Mouse (Mus musculus): Measurements from ENCODE around the gene Zfp385b. TPM values are rescaled to one million over a fixed set of nuclear protein-coding genes. Genes with fewer than 3 reads are reported as not detected.

Zfp385b gene
- polyA plus RNA-seq, 1 experiment, result 0.28 TPM

- H3K27me3 ChIP-seq (ENCODE audit: control insufficient read depth, insufficient read depth, insufficient read length), result no peaks in the 10 kb centered on the region
- no peaks in the 10 kb centered on the region for H3K36me3 ChIP-seq (ENCODE audit: control insufficient read depth, insufficient read depth)
- H3K79me2 ChIP-seq (ENCODE audit: control insufficient read depth, insufficient read depth), result no peaks in the 10 kb centered on the region
- H3ac ChIP-seq (ENCODE audit: control insufficient read depth, insufficient read length), result no peak overlapping the region
- H3K4me2 ChIP-seq (ENCODE audit: low read depth), result no peak overlapping the region
- no peak for TF ChIP-seq USF1 (IDR thresholded peaks at IDR 0.05; ENCODE audit: low read depth)
- TF ChIP-seq E2F4 (IDR thresholded peaks at IDR 0.05; ENCODE audit: insufficient read depth), result no peak
- TF ChIP-seq REST (IDR thresholded peaks at IDR 0.05; ENCODE audit: insufficient read depth, insufficient read length), result no peak
- TF ChIP-seq TCF12 (IDR thresholded peaks at IDR 0.05; ENCODE audit: insufficient read depth, poor library complexity, severe bottlenecking), result no peak
- H3K4me3 ChIP-seq, result no peak overlapping the region
These were observed 440.1 kb downstream of the Zfp385b start for GRCm38 (mm10) chr2:77379332-77379731.

GRCm38 (mm10) chr2:77376823-77377222 is 442.6 kb downstream of the Zfp385b start:
- Histone ChIP-seq H3K36me3 (ENCODE audit: control insufficient read depth, insufficient read depth) (no peaks in the 10 kb centered on the region), H3K4me2 (ENCODE audit: low read depth) (peak overlapping the region; percentile 44), H3K4me3 (no peak overlapping the region), H3K27me3 (ENCODE audit: control insufficient read depth, insufficient read depth, insufficient read length) (no peaks in the 10 kb centered on the region), H3K79me2 (ENCODE audit: control insufficient read depth, insufficient read depth) (no peaks in the 10 kb centered on the region), H3ac (ENCODE audit: control insufficient read depth, insufficient read length) (no peak overlapping the region)
- TF ChIP-seq TCF3 (IDR thresholded peaks at IDR 0.05; ENCODE audit: insufficient read length, low read depth) (peak; percentile 77), POLR2A (IDR thresholded peaks at IDR 0.05; ENCODE audit: insufficient read length, low read depth) (no peak), MYOG (IDR thresholded peaks at IDR 0.05; ENCODE audit: control insufficient read depth in 1 of 3, insufficient read depth in 1 of 3, insufficient read length in 2 of 3, low read depth in 2 of 3) (peak; percentile 84 to 99 (median 96)), REST (IDR thresholded peaks at IDR 0.05; ENCODE audit: insufficient read depth, insufficient read length) (no peak), SRF (IDR thresholded peaks at IDR 0.05; ENCODE audit: control insufficient read depth, insufficient read length, low read depth) (peak; percentile 4), MYOD1 (IDR thresholded peaks at IDR 0.05; ENCODE audit: control insufficient read depth in 1 of 3, insufficient read length in 2 of 3, low read depth in 2 of 3) (peak; percentile 57 to 95 (median 83)), E2F4 (IDR thresholded peaks at IDR 0.05; ENCODE audit: insufficient read depth) (no peak), TCF12 (IDR thresholded peaks at IDR 0.05; ENCODE audit: insufficient read depth, poor library complexity, severe bottlenecking) (peak; percentile 71)

- no peaks in the 10 kb centered on the region for H3K27me3 ChIP-seq (ENCODE audit: control insufficient read depth, insufficient read depth, insufficient read length)
- H3K4me3 ChIP-seq, result no peak overlapping the region
- H3K4me2 ChIP-seq (ENCODE audit: low read depth), result no peak overlapping the region
- H3ac ChIP-seq (ENCODE audit: control insufficient read depth, insufficient read length), result no peak overlapping the region
- TF ChIP-seq POLR2AphosphoS2 (IDR thresholded peaks at IDR 0.05; ENCODE audit: insufficient read length, low read depth), result no peak
- no peak for TF ChIP-seq REST (IDR thresholded peaks at IDR 0.05; ENCODE audit: insufficient read depth, insufficient read length)
- TF ChIP-seq TCF12 (IDR thresholded peaks at IDR 0.05; ENCODE audit: insufficient read depth, poor library complexity, severe bottlenecking), result no peak
- TF ChIP-seq MYOD1 (IDR thresholded peaks at IDR 0.05; ENCODE audit: control insufficient read depth in 1 of 3, insufficient read length in 2 of 3, low read depth in 2 of 3), result no peak
- no peak for TF ChIP-seq POLR2A (IDR thresholded peaks at IDR 0.05; ENCODE audit: insufficient read length, low read depth)
- TF ChIP-seq USF1 (IDR thresholded peaks at IDR 0.05; ENCODE audit: low read depth), result no peak
- H3K79me2 ChIP-seq (ENCODE audit: control insufficient read depth, insufficient read depth), result no peaks in the 10 kb centered on the region
- no peaks in the 10 kb centered on the region for H3K36me3 ChIP-seq (ENCODE audit: control insufficient read depth, insufficient read depth)
These were observed 444.3 kb downstream of the Zfp385b start for GRCm38 (mm10) chr2:77375155-77375554.

- TF ChIP-seq MYOD1 (IDR thresholded peaks at IDR 0.05; ENCODE audit: control insufficient read depth in 1 of 3, insufficient read length in 2 of 3, low read depth in 2 of 3) (no peak), POLR2A (IDR thresholded peaks at IDR 0.05; ENCODE audit: insufficient read length, low read depth) (no peak), MAX (IDR thresholded peaks at IDR 0.05; ENCODE audit: low read depth) (no peak), CEBPB (IDR thresholded peaks at IDR 0.05; ENCODE audit: insufficient read depth, poor library complexity, severe bottlenecking) (no peak), REST (IDR thresholded peaks at IDR 0.05; ENCODE audit: insufficient read depth, insufficient read length) (no peak), TCF12 (IDR thresholded peaks at IDR 0.05; ENCODE audit: insufficient read depth, poor library complexity, severe bottlenecking) (no peak), TCF3 (IDR thresholded peaks at IDR 0.05; ENCODE audit: insufficient read length, low read depth) (no peak), MYOG (IDR thresholded peaks at IDR 0.05; ENCODE audit: control insufficient read depth in 1 of 3, insufficient read depth in 1 of 3, insufficient read length in 2 of 3, low read depth in 2 of 3) (no peak), USF1 (IDR thresholded peaks at IDR 0.05; ENCODE audit: low read depth) (no peak), E2F4 (IDR thresholded peaks at IDR 0.05; ENCODE audit: insufficient read depth) (no peak)
- Histone ChIP-seq H3K79me2 (ENCODE audit: control insufficient read depth, insufficient read depth) (no peaks in the 10 kb centered on the region), H3K36me3 (ENCODE audit: control insufficient read depth, insufficient read depth) (no peaks in the 10 kb centered on the region), H3K4me2 (ENCODE audit: low read depth) (no peak overlapping the region), H3ac (ENCODE audit: control insufficient read depth, insufficient read length) (no peak overlapping the region), H3K4me3 (no peak overlapping the region), H3K27me3 (ENCODE audit: control insufficient read depth, insufficient read depth, insufficient read length) (no peaks in the 10 kb centered on the region)
These were observed 450.3 kb downstream of the Zfp385b start for GRCm38 (mm10) chr2:77369174-77369573.

Other genes with a start within 250 kb of the Zfp385b start
- gene Cwc22, start 126.7 kb upstream of the Zfp385b start, polyA plus RNA-seq (2012; fragmentation: generic; extraction: Trizol), result 8.3 TPM